Mouse (Mus musculus): ENCODE results near the gene Rheb.

DNA sequence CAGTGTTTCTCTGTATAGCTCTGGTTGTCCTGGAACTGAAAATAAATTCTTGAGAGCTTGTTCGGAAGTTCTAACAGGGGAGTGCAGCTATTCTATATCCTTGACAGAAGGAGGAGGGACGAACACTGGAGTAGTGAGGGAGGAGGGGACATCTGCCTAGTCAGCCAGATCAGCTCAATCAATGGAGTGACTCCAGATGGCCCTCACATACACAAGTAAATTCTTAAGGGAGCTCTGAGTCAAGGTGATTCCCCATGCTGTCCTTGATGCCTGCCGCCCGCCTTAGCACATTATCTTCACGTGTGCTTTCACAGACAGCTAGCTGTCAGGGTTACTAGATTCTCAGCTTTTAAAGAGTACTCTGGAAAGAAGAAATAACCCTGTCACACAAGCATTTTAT, 21.8 kb downstream of the Rheb start:
- TF ChIP-seq CTCF (IDR thresholded peaks at IDR 0.05; ENCODE audit: extremely low read depth, insufficient read length, insufficient replicate concordance, low read depth, low read length), result no peak
- TF ChIP-seq POLR2A (IDR thresholded peaks at IDR 0.05; ENCODE audit: low read depth, low read length), result no peak
